Mouse (Mus musculus) layer of hippocampus, adult 18-20 months (tissue): ENCODE data around the gene Ipmk. TPM values are rescaled to one million over a fixed set of nuclear protein-coding genes. Genes with fewer than 3 reads are reported as not detected.

Source experiments
- DNase-seq, 2 experiments: peaks; one replicate each; pipeline ENCODE4 v3.0.0; 2022; ENCODE audit warnings: low spot score in 2 of 2
- total RNA-seq, 2 experiments: library from RNA; stranded (reverse); gene quantifications; 2 replicates each; pipeline ENCODE4 v1.2.3; 2021

The Ipmk gene
- total RNA-seq, 2 experiments from 2014 or later = 42.7 to 44.3 TPM

- no peak for DNase-seq
These were observed 8.1 kb upstream of the Ipmk start for GRCm38 (mm10) chr10:71339463-71339862.

GRCm38 (mm10) chr10:71340195-71340594 lies 7.4 kb upstream of the Ipmk start:
- no peak for DNase-seq

- no peak for DNase-seq
These were observed 6.3 kb upstream of the Ipmk start for GRCm38 (mm10) chr10:71341290-71341689.

DNA sequence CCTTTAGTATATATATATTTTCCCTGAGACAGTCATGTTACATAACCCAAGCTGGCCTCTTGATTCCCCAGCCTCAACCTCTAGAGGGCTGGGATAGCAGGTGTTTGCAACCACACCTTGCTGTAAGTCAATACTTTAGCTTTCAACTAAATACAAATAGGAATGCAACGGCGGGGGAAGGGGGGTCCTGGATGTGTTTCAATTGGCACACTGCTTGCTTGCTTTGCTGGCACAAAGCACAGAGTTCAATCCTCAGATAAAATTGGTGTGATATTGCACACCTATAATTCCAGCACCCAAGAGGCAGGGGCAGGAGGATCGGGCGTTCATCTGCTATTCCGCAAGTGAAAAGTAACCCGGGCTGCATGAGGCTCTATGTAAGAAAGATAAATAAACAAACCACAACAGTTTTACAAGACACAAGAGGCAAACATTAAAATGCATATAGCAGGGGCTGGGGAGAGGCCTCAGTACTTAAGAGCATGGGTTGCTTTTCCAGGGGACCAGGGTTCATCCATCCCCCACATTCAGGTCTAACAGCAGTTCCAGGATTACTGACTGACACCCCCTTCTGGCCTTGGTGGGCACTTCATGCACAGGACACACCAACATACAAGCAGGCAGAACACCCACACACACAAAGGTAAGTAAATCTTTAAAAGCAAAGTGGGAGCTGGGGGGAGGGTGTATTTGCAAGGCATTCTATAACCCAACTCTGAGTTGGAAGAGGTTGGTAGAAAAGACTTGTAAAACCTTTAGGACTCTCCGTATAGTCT lies 5.3 kb upstream of the Ipmk start:
- no peak for DNase-seq

DNA sequence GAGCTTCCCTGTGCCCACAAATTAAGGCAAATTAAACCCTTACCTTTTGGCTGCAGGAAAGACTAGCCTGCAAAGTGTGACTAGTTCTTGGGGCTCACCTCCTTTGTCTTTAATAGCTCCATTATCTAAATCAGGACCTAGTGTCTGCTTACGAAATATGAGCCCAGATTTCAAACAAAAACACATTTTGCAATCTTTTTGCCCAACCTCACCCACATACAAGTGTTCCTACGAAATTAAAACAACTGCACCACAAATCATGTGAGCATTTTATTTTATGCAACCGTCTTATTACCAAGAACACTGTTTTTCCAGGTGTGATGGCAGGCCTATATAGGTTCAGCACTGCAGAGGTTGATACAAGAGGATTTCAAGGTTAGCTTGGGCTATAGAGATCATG lies 4.4 kb upstream of the Ipmk start:
- no peak for DNase-seq

- no peak for DNase-seq
These were observed 3.8 kb upstream of the Ipmk start for GRCm38 (mm10) chr10:71343567-71344265.

DNA sequence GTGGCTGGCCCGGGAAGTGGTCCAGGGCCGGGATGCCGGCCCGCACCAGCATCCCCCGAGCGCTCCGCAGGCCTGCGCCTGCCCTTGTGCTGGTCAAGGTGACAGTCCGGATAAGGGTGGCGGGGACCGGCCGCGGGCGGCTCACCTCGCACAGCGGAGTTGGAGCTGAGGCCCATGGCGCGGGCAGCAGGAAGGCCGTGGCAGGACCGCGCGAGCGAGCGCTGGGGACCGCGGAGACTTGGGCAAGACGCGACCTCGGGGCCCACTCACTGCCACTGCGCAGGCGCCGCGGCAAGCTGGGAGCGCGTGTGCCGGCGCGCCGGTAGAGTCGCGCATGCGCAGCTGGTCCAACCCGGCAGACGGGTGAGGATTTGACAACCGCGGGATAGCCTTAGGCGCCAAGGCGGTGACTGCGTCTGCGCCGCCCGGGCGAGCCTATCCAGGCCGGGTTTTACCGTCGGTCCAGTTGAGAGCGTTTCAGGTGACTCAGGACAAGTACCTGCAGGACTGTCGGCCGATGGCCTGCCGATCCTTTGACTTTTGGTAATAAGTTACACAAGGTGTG lies 2.9 kb upstream of the Ipmk start, which contains the start of gene Cisd1:
TSS of gene Cisd1 (minus strand) at position 376 of the 565 bp plus-strand sequence.
- peak; percentile 91 to 95 for DNase-seq

DNA sequence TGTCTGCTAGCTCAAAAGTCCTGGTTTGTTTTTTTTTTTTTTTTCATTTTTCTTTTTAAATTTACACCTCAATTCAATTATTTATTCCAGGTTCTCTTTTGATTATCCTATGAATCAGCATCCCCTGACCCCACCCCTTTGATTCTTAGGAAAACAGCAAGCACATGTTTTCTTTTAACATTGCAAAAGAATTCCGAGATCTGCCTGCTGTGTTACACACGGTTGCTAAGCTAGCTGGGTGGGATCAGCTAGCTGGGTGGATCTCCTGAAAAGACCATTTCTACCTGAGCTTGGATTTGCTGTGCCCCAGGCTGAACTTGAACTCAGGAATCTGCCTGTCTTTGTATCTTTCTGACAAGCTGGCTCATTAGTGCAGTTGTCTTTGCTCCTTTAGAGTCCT lies 1.5 kb upstream of the Ipmk start:
- no peak for DNase-seq

DNA sequence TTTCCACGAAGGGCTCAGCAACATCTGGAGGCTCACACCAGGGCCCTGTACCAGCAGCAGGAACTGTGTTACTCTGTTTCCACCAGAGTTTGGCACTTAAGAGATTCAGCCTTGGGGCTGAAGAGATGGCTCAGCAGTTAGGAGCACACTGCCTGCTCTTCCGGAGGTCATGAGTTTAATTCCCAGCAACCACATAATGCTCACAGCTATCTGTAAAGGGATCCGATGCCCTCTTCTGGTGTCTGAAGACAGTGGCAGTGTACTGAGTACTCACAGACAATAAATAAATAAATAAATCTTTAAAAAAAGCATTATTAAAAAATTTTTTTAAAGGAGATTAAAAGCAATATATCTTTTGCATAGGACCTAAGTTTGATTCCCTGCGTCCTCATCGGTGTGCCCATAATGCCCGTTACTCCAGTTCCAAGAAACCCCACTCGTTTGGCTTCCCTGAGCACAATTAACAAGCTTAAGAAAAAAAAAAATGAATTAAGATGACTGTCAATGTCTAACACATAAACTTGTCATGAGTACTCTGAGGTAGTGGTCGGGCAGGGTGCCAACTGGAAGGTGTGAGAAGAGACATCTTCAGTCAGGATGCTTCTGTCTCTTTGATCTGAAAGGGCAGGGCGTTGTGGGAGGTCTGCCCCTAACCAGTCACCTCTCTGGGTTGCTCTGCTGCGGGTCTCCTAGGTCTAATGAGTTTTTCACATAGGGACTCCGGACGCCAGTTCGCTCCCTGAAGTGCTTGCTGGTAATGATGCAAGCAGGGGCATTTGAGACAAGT lies 648 bp upstream of the Ipmk start:
- no peak for DNase-seq

DNA sequence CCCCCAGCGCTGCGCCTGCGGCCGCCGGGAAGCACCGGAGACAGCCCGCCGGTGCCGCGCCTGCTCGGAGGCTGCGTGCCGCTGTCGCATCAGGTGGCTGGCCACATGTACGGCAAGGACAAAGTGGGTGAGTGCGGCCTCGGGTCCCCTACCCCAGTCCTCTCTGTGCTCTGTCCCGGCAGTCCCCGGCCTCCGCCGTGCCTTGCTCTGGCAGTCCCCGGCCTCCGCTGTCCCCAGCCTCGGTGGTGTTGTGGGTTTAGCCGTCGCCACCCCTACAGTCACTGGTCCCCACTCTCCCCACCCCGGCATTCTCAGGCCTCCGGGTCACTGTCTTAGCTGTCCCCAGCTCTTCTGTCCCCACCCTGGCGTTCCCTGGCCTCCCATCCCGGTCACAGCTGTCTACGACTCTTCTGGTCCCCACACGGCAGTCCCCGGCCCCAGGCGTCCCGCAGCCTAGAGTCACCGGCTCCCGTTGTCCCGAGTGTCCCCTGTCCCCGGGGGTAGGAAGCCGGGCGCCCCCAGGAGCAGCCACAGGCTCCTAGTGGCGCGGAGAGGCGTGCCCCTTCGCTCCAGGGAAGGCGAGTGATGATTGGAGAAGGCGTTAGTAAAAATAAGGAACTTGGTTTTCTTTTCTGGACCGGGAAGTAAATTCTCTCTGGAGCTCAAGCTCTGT lies 537 bp downstream of the Ipmk start:
- DNase-seq = no peak

DNA sequence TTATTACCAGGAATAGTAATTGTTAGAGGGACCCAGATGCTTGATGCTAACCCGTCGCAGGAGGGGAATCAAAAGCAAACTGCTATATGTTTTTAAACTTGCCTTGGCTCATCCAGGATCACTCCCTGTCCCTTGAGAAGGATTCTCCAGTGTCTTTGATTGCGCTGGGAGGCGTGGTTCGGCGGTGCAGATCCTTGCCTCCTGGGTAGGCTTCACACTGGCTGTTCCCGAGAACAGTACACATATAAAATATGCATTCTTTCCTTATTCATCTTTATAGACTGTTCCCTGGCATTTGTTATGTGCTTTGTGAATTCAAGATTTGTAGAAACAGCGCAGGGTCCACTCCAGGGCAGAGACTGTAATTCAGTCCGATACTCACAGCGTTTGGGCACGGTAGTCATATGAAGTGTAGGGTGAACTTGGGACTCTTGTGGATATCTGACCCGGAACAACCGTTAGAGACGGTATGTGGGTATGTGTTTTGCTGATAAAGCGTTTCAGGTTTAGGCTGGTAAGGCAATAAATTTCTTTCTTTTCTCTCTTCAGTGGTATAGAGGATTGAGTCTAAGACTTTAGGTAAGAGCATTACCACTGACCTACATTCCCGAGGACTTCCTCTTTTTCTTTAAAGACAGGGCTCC lies 1.2 kb downstream of the Ipmk start:
- no peak for DNase-seq

GRCm38 (mm10) chr10:71349290-71349689 lies 1.7 kb downstream of the Ipmk start:
- DNase-seq = peak in 1 of 2 experiments; percentile 45

- DNase-seq = no peak
These were observed 3.7 kb downstream of the Ipmk start for GRCm38 (mm10) chr10:71351301-71351700.

DNA sequence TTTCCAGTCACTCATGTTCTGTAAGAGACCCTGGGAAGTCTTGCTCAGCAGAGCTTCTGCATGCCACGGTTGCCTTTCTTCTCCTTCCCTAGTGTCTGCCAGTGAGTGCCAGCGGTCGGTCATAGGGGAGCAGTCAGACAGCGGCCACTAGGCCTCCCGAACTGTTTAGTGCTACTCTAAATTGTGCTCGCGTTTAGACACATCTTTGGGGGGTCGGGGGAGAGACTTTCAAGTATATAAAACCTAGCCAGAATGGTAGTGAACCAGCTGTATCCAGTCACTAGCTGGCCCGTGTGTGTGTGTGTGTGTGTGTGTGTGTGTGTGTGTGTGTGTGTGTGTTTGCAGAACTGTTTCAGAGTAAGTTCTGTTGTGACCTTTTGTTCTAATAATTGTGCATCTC lies 6.3 kb downstream of the Ipmk start:
- no peak for DNase-seq

GRCm38 (mm10) chr10:71354947-71355346 lies 7.4 kb downstream of the Ipmk start:
- no peak for DNase-seq

DNA sequence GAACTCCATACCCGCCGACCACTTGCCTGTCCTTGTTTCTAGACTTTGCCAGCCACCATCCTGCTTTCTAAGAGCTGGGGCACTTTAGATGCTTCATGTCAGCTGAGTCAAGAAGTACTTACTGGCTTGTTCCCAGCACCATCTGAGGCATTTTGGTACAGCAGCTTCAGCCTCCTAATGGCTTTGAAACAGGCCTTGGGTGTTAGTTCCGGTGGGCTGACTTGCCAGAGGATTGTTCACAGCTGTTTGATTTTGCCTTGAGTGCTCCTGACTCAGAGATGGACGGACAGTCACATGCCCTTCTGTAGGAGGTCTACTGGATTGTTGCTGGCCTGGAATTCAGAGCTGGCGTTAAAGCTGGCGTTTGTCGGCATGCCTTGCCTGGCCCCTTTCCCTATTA lies 13.5 kb downstream of the Ipmk start:
- DNase-seq = no peak

DNA sequence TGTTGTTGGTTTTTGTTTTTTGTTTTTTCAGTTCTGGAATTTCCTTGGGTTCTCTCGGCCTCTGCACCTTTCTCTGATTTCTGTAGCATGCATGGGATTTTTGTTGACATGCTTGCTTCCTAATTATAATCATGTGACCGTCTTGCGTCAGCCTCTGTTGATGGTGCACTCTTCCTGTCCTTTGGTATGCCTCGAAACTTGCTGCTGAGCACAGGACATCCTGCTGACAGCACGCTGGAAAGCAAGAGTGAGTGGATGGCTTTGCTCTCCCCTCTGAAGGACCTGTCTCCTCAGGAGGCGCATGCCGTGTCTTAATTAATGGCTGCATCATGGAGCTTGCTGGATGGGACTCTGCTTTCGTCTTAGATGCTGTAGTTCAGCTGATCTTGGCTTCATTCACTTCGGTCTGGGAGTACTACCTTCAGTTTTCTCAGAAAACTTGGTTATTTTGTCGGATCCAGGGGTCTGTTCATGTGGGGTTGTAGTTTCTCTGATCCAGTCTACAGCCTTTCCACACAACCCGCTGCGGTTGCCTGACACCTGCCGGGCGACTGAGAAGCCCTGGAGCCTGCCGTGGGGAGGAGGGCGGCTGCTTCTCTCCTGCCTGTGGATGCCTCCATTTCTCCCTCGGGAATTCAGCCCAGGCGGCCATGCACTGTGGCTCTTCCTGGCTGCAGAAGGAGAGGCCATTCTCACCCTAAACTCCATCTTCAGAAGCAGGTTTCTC lies 14.4 kb downstream of the Ipmk start:
- DNase-seq = no peak

GRCm38 (mm10) chr10:71363440-71363839 lies 15.9 kb downstream of the Ipmk start:
- DNase-seq = no peak

GRCm38 (mm10) chr10:71363858-71364257 lies 16.3 kb downstream of the Ipmk start:
- DNase-seq = no peak
